ENCODE assay signal across 8 mouse cellular contexts in genomic region chr11:100527458-100528374, GRCm38 (mm10). TPM values are rescaled to one million over a fixed set of nuclear protein-coding genes. Genes with fewer than 3 reads are reported as not detected.
DNase-seq lines count a peak whose midpoint lies in the region; ATAC-seq lines count a peak whose summit lies in the region.

Acly (minus strand) TSS chr11:100528000.

- no peaks in the 10 kb centered on the region for H3K9me3 ChIP-seq in hindbrain, embryonic 11.5 days (ENCODE audit: control insufficient read depth, low read length)

- H3K9ac ChIP-seq in hindbrain, embryonic 11.5 days (ENCODE audit: low read depth, low read length), result peak within 1 kb of the TSS; percentile 94

- H3K4me3 ChIP-seq in hindbrain, embryonic 11.5 days (ENCODE audit: low read depth, low read length), result peak within 1 kb of the TSS; percentile 92

- H3K4me1 ChIP-seq in hindbrain, embryonic 11.5 days (replicated peaks; ENCODE audit: control insufficient read depth, insufficient read depth, low read length), result peaks cover 10% of the 10 kb centered on the region

- under 1% methylated on average over 48 of the region's 54 CpGs for WGBS in hindbrain, embryonic 11.5 days

- peak within 1 kb of the TSS; percentile 90 for H3K27ac ChIP-seq in hindbrain, embryonic 11.5 days (ENCODE audit: low read depth, low read length)

- H3K36me3 ChIP-seq in hindbrain, embryonic 11.5 days (ENCODE audit: control insufficient read depth, insufficient read depth, low read length), result peaks cover 5% of the 10 kb centered on the region

- peak; percentile 98 for ATAC-seq in hindbrain, embryonic 11.5 days (ENCODE audit: low FRiP score)

- peak within 1 kb of the TSS; percentile 92 for H3K4me2 ChIP-seq in hindbrain, embryonic 11.5 days (replicated peaks; ENCODE audit: low read depth, low read length)

- no peaks in the 10 kb centered on the region for H3K27me3 ChIP-seq in hindbrain, embryonic 11.5 days (ENCODE audit: control insufficient read depth, insufficient read depth, low read length)

- peak; percentile 100 for DNase-seq in Muller cell, postnatal 12 days (ENCODE audit: inconsistent ontology term)
- peak; percentile 99 for DNase-seq in cerebellum, adult 9-11 months
- peak; percentile 96 to 98 for DNase-seq in frontal cortex, adult 2 months (ENCODE audit: extremely low spot score in 1 of 2, low spot score in 1 of 2)
- DNase-seq in hindbrain, embryonic 11.5 days (ENCODE audit: low spot score), result peak; percentile 100
- peak; percentile 97 to 98 for DNase-seq in layer of hippocampus, postnatal 10 days (ENCODE audit: low spot score in 2 of 2)
- DNase-seq in lung, postnatal 10 days, result peak; percentile 99
- DNase-seq in ovary, postnatal 36 days (ENCODE audit: low spot score), result peak; percentile 99
- peak; percentile 99 for DNase-seq in thymus, postnatal 25 days

RNA-seq across cellular contexts. Expression of gene Acly, which starts in this region (rescaled TPM):
- 108 and 113 TPM in 2 replicates for polyA plus RNA-seq in frontal cortex, adult 2 months (2012; rRNA removed)
- 259 and 306 TPM in 2 replicates for polyA plus RNA-seq in hindbrain, embryonic 11.5 days (2014; fragmentation: Nextera tagmentation; extraction: Ambion mirVana)
- 100 to 1,000 TPM; 127 to 134 TPM for total RNA-seq in layer of hippocampus, postnatal 10 days (2021)

Comparison
In these comparisons a context has a peak if more than half of its experiments do, and no peak if none do; other contexts are left out.
1. Peak in every context shown above with its lines: DNase-seq, ATAC-seq, H3K4me3 ChIP-seq and H3K27ac ChIP-seq.